Mouse (Mus musculus): ENCODE data around the gene Dync1i1.

Dync1i1 gene

DNA sequence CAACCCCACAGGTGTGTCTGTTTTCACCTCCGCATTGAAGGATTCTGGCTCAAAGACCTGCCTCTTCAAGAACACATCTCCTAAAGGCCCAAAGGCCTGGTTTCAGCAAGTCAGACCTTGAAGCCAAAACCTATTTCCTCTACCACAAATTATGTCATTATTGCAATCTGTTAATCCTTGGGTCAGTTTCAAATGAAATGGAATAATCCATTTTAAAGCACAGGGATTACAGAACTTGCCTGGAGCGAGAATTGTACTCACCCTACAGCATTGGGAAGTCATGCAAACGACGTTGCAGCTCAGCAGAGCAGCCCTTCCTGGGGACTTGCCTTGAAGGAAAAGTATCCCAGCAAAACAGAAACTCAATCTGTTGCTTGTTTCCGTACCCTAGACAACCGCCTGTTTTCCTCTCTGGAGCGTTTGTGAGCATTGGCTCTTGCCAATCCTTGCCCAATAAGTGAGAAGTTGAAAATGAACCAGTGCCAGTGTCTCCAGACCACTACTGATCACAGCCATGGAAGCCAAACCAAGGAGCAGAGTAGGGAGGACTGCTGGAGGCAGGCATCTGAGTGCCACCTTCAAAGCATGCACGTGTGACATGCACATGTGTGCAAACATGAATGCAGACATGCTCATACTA, 241.5 kb downstream of the Dync1i1 start:
- DNase-seq (ENCODE audit: low read depth, low spot score), result no peak

DNA sequence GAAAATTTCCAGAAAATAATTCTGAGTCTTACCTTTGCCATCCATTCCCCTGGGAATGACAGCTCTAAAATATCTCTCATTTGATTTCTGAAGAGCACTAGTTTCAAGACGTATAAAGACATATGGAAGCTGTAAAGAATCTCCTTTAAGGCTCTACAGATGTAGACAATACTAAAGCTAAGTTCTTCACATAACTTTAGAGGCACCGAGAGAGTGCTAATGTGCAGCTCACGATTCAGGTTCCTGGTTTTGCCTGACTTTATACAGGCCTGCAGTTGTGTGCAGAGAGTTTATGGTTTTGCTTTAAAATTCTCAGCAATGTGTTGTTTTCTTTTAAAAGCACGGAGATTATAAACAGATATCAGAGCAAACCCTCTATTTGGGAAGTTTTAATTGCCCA, 242.1 kb downstream of the Dync1i1 start:
- no peak for DNase-seq (ENCODE audit: low read depth, low spot score)

DNA sequence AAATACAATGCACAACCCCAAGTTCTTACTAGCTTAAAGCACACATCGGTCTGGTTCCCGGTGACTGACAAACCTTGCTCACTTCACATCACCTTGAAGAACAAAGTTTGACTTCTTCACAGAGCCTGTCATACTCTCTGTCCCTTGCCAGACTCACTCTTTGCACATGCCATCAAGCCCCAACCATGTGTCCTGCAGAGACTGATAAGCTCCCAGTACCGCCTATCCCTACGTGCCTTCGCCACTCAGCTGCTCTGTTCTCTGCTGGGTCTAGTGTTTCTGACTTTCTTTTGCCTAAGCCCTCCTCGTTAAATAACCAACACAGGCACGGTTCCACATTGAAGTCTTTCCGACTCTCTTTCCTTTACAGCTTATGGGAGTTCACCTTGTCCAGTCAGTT, 244.2 kb downstream of the Dync1i1 start:
- no peak for DNase-seq (ENCODE audit: low read depth, low spot score)

DNA sequence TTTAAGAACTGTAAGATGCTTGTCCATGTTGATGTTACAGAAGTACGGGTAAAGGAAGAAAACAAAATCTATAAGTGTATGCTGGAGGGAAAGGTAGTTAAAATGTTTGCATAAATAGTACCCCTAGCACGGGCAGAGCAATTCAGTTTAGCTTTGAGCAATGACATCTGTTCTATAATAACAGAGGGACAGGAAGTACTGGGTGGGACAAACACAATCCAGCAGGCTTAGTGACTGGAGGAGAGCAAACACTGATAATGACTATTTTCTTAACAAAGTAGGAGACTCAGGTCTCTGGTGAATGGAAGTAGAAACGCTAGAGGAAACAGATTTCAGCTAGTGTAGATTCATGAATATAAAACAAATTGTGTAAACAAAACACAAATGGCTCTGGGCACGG, 250.8 kb downstream of the Dync1i1 start:
- no peak for DNase-seq (ENCODE audit: low read depth, low spot score)

DNA sequence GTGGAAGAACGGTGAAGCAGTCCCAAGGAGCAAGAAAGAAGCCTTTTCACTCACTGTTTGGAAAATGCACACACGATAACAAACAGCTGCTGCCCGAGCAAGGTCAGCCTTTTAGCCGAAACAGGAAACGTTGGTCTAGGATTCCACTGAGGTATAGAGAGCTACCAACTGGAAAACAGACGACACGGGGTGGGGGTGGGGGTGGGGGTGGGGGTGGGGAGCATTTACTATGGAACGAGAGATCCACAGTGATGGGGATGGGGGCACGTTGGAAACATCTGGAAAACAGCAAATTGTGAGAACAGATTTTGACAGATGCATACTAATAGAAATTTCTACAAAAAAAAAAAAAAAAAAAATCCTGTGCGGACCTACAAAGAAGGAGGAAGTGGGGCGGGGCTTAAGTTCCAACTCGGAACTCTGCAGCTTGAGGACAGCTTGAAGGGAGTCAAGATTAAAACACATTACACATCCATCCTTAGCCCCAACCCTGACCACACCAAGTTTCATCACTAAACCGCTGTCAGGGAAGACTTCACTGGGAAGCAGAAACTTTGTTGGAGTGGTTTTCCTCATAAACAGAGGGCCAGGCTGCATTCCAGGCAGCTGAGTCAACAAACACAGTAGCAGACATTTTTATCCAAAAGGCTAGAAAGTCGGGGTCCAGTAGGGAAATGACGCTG, 251.9 kb downstream of the Dync1i1 start:
- DNase-seq (ENCODE audit: low read depth, low spot score), result peak; percentile 10

DNA sequence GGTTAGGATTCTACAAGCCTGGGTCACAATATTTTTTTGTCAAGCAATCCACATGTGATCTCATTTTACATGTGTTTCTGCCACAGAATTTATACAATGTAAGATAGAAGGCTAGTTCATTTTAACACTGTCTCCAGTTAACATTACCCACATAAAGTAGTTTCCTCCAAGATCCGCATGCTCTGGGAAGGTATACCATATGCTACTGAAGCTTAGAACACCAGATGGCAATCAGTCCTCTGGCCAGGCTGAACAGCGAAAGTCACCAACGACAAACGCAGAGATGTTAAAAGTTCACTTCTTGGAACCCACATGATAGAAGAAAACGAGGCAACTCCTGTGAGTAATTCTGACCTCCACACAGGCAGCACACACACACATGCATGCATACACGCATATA, 265.8 kb downstream of the Dync1i1 start:
- DNase-seq (ENCODE audit: low read depth, low spot score), result no peak

DNA sequence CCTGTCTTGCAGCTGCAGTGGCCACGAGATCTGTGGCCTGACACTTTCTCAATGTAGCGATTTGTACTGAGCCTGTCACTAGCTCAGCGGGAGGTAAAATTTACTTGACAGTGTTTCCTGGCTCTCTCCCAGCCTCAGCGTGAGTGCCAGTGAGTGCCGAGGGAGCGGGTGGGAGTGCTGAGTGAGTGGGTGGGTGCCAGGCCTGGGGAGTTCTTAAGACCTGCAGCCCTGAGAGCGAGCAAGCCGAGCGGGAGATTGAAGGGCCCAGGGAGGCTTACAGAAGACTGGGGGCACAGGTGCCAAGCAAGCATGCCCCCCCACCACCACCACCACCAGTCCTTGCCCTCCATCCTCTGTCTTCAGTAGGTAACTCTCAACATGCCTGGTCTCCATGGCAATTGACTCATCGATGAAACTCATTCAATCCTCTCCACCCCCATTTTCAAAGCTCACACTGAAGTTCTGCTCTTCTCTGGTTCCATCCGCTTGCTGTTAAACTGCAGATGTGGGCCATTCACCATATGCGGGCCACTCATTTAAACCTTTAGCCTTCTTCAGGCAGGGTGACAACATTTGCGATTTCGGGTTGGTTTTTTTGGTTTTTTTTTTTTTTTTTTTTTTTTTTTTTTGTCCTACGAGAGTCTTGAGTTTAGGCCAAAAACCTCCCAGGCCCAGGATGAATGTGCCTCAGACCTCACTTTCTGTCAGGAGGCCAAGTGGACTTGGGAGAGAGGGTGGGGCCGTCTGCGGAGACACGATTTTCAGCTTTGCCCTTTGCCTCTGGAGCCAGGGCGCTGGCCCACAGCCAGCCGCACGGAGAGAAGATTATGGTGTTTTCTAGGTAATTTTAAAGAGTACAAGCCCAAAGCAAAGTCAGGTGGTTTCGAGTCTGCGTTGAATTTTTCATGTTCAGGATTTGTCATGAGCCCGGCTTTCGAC, 266.6 kb downstream of the Dync1i1 start:
- peak; percentile 39 for DNase-seq (ENCODE audit: low read depth, low spot score)

DNA sequence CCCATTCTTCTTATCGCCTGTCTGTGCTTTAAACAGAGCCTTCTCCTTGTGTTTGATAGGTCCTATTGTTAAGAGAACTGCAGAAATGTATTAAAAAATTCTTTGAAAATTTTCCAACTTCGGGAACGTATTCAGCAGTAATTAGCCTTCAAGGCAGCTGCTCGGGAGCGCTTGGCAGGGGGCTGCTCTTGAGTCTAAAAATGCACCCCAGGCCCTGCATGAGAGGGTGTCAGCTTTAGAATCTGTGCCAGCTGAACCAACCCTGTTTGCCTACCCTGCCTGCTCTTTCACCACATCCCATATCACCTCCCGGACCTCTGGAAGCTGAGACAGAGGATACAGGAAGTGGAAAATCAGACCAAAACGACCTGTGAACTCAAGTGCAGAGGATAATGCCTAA, 267.6 kb downstream of the Dync1i1 start:
- no peak for DNase-seq (ENCODE audit: low read depth, low spot score)

DNA sequence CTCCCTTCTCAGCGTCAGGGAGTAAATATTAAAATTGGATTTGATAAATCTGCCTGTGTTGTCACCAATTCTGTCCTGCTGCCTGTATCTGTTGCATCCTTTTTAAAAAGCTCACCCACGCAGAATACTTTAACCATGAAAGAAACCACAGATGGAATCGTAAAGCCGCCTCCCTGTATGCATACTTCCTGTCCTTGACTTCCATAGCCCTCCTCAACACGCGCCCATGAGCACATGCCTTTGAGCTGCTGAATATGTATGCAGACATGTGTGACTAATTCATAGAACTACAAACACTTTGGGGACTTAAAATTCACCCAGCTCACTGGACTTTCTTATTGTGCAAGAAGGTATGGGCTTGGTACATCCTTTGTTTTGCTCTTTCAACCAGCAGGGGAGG, 272.1 kb downstream of the Dync1i1 start:
- no peak for DNase-seq (ENCODE audit: low read depth, low spot score)

DNA sequence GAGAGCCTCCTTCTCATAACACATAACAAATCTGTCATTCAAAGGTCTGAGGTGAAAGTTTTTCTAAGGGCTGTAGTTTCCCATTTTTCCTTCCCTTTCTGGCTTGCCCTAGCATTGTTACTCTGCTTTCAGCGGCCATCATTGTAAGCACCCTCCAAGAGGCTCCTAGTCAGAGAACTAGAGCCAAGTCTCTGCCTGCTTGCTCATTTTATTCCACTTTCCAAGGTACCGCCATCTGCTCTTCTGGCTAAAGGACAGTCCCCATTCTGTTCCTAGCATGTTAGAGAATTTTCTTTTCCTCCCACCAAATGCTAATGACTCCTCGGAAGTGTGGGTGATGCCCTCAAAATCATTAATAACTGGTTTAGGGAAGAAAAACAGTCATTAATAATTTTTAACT, 276.6 kb downstream of the Dync1i1 start:
- DNase-seq (ENCODE audit: low read depth, low spot score), result no peak

DNA sequence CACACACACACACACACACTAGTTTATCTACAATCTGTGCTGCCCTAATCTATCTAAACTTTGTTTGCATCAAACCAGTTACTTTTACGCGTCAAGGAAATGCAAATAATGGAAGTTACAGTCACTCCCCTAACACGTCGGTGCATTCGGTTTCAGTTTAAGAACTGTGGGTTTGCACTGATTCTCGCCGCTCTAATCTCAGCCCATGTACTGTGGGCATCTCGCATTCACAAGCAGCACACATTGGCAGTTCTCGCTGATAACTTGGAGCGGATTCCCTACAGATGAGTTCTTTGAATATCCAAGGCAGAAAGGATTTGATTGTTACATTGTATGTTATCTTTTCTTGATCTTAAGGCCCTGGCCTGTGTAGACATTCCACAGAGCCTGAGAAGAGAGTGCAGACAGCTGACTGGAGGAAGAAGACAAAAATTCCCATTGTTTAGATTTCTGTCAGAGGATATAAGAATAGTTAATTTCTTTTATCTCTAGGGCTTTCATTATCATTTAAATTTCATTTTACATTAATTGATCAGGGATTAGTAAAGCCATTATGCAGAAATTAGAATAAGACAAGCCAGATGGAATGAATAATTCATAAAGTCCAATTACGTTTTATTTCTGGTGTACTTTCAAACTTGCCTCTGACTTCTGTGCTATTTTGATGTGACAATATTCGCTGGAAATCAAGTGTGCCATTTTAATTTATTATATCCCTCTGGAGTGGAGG, 279.5 kb downstream of the Dync1i1 start:
- no peak for DNase-seq (ENCODE audit: low read depth, low spot score)

DNA sequence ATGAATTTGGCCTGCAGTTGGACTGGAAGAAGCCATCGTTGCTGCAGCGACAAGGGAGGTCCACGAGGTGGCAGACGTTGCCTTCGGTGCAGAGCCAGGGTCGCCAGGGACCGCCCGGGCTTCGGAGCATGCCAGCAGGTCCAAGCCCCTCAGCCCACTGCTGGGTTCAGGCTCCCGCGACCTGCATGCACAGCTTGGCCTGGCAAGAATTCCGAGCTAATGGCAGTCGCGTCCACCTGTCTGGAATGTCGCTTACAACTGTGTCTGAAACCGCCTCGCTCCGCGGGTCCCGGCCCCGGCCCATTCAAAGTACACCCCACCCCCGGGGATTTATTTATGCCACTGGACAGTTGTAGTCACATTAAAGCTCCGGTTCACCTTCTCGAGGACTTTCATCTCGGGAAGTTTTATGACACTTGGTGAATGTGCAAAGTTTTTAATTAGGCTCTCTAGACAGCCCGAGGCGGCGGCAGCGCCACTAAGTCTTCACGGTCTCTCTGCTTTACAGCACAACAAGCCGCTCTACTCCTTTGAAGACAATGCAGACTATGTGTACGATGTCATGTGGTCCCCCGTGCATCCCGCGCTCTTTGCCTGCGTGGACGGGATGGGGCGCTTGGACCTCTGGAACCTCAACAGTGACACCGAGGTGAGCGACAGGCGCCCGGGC, 280.5 kb downstream of the Dync1i1 start:
- DNase-seq (ENCODE audit: low read depth, low spot score), result peak; percentile 19

DNA sequence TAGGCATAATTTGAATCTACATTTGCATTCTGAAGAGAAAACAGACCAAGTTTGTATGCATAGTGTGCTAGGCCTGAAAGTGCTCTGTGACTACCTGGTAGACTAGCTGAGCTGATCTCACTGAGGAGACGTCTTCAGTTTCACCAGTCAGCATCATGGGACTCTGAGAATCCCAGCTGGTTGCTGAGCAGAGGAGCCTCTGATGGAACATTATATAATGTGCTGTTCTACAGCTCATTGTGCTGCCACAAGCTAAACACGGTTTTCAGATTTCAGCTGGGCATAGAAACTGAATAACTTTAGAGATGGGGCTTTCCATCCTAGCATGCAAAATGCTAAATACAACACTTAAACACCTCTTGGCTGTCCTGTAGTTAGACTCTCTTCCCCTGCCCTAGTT, 285.9 kb downstream of the Dync1i1 start:
- no peak for DNase-seq (ENCODE audit: low read depth, low spot score)

DNA sequence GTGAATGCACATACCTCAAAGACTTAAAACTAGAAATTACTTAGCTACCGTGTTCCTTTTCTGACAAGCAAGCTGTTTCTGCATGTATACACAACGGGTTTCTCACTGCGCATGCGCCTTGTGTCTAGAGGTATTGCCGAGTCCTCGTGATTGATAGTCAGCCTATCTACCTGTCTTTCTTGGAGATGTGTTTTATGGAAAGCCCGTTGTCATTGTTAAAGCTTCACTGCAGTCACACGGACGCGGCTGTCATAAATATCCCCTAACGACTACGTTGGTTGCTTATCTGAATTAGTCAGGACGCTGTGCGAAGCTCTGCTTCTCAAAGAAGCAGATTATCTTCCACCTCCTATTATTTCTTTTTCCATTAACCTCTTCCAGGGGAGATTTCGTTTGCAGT, 290.2 kb downstream of the Dync1i1 start:
- no peak for DNase-seq (ENCODE audit: low read depth, low spot score)

DNA sequence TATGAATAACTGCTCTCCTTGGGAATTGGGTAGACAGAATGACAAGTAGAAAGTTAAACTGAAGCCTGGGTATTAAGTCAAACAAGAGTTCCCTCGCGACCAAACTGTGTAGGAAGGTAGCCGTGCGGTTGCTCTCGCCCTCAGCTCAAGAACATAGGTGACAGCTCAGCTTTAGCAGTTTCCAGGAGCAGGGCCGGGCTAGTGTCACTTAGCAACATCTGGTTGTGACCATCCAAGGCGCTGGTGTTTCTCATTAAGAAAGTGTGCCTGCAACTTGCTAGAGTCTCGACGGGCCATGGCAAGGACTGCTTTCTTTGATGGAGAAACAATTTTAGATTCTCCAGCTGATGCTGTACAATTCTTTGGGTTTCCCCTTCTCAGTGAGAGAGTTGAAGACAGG, 291.5 kb downstream of the Dync1i1 start:
- DNase-seq (ENCODE audit: low read depth, low spot score), result no peak

DNA sequence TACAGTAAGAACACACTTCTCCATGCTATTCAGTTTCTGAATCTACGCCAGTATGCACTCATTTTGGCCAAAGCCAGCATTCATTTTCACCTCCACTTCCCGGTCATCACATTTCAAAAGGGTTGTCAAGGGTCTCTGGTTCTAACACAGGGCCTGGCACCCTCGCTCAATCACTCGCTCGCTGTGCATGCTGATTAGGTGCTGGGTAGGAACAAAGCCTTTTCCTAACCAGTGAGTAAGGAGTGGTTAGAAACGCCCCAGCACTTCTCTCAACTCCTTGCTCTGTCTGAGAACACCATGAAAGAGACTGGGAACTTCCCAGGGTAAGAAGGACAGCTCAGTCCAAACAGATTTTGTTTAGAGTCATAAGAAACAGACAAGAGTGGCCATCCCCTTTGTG, 298.5 kb downstream of the Dync1i1 start:
- DNase-seq (ENCODE audit: low read depth, low spot score), result no peak

DNA sequence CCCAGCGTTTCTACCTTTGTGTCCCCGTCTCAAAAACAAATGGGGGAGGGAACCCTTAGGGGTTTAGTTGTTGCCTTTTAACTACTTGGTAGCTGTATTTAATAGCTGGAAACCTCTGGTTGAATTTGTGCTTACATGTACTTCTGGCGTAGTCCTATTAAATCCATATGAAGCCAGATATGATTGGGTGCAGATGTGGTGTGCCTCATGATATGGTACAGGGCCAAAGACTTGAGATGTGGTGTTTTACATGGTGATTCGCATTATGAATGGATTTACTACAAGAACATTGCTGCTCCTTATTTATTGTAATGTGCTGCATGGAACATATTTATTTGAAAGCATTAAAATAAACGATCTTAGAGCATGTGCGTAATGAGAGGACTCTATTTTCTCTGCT, 302.2 kb downstream of the Dync1i1 start:
- DNase-seq (ENCODE audit: low read depth, low spot score), result no peak

DNA sequence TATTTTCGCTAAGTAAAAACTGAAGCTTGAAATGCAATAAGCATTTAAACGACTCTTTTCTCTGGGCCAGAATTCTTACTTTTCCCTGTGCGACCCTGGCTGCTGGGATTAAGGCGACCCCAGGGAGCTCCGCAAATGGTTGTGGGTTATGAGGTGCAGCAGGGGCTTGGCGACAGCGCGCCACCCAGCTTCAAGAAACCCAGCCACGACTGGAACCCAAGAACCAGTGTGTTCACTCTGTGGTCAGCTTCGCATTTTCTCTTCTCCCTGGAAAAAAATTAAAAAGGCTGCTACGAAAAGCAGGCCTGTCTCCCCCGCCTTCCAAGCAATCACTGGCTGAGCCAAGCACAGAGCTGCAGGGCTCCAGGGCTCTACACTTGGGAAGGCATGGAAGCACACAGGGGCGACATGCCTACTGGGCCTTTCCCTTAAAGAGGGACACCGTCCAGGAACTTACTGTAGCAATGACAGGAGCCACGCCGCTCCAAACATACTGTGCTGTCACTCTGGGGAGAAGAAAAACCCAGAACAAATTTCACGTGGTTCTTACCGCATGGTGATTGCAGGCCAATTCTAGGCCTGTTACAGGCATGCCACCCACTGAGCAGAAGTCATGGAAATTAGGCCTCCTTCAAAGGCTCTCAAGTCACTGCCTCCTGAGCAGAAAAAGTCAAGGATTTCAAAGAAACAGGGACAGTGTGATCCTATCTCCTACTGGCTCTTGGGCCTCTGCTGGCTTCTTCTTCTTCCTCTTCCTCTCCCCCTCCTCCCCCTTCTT, 313.5 kb downstream of the Dync1i1 start:
- DNase-seq (ENCODE audit: low read depth, low spot score), result no peak

DNA sequence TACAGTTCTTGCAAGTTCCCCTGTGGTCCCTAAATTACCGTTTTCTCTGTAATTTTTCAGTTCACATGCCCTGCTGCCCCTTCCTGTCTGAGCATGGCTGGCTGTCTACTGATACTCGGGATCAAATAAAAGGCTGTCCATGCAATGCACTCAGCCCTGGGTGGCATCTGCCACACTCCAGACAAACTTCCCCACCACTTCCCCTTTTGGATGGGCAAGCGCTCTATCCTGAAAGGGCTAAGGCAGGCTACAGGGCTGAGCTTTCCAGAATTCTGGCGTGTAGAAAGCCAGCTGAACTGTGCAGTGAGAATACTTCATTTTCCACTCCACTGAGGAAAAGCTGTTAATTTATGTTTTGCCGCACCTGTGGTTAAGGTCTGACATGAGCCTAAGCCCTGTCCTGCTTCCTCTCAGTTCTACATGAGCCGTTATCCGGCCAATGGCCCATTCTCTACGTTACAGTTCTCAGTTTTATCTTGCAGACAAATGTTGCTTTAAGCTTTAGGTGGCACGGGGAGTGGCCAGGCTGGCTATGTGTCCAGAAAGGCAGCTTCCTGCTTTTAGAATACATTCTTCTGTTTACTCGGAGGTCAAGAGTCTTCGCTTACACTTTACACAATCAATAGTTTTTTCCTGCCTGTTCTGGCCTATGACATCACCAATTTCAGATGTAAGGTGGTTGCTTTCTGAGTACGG, 321.4 kb downstream of the Dync1i1 start:
- DNase-seq (ENCODE audit: low read depth, low spot score), result no peak

DNA sequence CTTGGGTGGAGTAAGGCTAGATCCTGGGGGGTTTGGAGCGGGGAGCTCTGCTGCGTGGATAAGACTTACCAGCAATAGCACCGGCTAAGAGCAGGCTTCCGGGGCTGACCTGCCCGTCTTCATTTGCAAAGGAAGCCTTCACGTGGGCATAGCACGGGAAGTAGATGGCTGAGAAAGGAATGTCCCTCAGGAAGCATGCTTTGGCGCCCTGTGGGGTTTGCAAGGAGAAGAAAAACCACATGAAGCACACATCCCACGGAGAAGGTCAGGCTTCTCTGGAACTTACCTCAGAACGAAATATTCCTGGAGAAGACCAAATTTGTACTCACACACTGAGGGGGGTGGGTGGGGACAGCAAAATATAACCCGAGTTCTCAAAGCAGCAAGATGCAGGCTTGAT, 327.3 kb downstream of the Dync1i1 start:
- DNase-seq (ENCODE audit: low read depth, low spot score), result no peak

Measured in skeletal muscle tissue, adult 2 months (tissue).